Mouse (Mus musculus) A20 (cell line): Measurements from ENCODE around the gene Akap7.

Experiments
- DNase-seq: peaks from one replicate; pipeline ENCODE4 v3.0.0-alpha.2; 2011; ENCODE audit warnings: low read depth, low spot score

Gene Akap7

GRCm38 (mm10) chr10:25191166-25191565 is 116.5 kb downstream of the Akap7 start:
- DNase-seq: no peak

DNA sequence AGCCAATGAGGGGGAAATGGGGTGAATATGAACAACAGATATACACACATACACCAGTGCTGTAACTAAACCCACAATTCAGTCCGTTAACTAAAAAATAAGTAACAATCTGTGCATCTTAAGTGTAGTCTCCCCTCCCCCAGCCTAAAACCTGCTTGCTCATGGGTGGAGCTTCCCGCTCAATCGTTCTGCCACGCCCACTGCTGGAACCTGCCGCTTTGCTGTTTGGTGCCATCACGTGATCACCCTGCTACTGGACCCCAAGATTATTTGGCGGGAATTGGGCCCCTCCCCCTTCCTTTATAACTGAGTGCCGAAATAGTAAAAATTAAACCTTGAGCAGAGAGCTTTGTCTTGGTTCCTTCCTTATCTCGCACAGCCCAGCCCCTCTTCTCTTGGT is 121.4 kb downstream of the Akap7 start:
- DNase-seq: peak; percentile 12

DNA sequence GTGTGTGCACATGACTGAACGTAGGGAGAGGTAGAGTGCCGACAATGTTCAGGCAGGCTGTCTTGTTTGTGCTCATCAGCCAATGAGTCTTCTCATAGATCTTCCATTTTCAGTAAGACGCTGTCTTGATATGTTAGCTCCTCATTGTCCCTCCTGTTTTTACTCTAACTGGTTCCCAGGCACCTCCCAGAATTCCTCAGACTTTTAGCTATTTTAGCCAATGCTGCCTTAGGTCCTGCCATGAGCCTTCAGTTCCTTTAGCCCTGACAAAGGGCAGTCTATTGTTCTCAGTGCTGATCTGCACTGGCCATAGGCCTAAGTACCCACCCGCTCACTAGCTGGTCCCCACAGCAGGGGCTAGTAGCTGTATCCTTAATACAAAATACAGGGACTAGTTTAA is 122.0 kb downstream of the Akap7 start:
- DNase-seq: no peak

DNA sequence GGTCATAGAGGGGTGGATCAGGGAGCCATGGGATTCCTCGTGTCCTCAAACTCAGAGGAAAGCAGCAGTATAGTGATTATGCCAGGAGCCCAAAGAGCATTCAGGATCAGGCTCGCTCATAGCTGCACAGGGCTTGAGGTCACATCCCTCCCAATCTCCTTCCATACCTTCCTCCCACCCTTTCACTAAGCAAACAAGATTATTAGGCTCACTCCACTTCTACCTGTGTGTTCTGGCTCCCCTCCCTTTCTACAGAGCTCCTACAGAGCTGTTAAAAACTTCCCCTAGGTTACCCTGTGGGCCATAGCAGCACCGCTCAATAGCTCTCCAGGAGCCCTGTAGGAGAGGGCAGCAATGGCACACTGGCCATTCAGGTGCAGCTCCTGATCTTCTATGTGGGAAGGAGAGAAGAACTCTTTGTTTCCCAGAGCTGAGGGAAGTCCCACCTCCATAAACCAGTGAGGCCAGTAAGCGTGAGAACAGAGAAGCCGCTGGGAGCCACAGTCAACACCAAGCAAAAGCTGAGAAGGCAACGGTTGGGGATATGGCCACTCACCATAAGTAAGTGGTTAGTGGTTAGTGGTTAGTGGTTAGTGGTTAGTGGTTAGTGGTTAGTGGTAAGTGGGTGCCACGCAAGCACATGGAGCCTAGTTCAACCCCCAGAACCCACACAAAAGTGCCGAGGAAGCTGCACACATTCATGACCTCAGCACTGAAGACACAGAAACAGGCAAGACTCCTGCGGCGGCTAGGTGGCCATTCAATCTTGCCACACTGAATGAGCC is 122.7 kb downstream of the Akap7 start:
- DNase-seq: no peak

GRCm38 (mm10) chr10:25183271-25183670 is 124.4 kb downstream of the Akap7 start:
- no peak for DNase-seq

DNA sequence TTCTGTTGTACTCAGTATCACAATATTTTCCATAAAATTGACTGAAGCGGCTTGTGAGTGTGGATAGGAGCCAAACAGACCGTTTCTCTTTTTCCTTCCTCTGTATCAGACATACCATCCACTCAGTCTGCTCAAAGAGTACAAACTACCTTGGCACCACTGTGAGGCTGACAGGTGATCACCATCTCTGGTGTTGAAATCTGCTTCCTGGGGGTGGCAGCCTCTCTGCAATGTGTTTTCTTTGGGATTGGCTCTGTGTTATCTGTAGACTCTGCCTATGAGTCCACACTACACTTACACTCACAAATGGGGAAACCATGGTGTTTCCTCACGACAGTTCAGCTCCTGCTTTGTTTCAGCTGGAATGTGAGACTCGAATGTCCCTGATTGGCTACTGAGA is 128.6 kb downstream of the Akap7 start:
- DNase-seq: no peak

DNA sequence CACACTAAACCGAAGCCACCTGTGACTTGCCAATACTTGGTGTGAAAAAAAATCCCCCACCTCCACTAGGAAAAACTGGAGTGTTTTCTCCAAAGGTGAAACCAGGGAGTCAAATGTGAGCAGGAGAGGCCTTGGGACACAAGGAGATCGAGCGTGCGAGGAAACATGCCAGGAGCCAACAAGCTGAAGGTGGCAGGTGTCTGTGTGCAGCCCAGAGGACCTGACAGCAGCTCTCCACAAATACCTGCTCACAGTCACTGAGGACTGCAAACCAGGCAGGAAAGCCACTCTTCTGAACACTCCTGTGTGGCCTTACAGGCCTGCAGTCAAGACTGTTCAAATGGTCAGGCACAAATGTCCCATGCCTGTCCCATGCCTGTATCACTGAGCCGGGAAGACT is 130.4 kb downstream of the Akap7 start:
- DNase-seq: no peak

DNA sequence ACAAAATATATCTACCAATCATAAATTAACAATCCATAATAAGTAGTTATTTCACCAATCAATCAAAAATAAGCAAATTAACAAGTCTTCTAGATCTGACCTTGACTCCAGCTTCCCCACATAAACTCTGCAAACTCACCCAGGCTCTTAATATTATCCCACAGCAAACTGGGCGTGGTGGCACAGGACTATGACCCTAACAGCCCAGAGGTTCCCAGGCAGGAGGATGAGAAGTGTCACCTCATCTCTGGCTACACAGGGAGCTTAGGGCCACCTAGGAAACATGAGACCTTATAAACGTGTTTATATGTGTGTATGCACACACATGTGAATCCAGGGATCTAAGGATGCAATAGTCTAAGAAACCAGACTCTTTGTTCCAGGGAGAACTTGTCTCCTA is 132.8 kb downstream of the Akap7 start:
- no peak for DNase-seq

- no peak for DNase-seq
Measured at GRCm38 (mm10) chr10:25167365-25168194, 140.1 kb downstream of the Akap7 start.

DNA sequence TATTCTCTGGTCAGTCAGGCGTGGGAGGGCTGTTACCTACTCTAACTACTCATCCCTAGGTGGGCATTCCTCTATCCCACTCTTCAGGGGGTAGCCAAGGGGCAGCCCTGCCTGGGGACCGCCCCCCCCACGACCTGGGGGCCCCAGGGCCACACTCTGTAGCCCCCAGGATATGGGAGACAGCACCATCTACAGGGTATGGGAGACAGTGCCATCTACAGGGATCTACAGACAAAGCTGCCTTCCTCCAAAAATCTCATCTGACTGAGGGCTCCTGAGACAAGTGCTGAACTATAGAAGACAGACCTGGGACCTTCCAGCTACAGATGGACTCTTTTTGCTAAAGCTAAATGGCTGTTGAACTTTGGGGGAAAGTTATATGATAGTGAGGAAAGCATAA is 144.2 kb downstream of the Akap7 start:
- DNase-seq: peak; percentile 20

DNA sequence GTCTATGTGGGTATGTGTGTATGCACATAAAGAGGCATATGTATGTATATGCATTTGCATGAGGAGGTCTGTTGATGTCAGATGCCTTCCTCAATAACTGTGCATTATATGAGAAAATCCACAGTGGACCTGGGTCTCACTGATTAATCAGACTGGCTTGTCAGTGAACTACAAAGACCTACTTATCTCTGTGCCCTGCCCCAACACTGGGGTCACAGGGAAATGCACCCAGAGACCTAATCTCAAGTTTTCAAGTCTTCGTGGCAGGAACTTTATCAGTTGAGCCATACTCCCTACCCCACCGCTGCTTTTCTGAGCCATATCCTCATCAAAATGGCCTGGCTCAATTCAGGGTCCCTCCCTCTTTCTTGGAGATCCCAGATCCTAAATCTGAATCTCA is 146.0 kb downstream of the Akap7 start:
- DNase-seq: no peak

- no peak for DNase-seq
Measured at GRCm38 (mm10) chr10:25158651-25159050, 149.0 kb downstream of the Akap7 start.

DNA sequence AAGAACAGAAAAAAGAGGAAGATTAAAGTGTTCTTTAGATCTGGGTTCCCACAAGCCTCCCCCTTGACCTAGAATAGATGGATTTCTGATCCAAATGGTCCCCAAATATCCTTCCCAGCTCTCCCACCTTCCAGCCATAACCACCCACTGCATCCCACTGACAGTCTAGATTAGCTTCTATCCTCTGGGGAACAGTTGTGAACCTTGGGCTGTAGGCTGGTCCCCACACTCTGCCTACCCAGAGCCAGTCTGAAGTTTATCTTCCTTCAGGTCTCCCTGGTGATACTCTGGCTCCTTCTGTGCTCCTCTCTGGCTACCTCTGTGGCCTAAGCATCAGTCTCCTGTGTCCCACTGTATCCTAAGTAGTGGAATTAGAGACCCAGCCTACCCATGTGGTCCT is 150.3 kb downstream of the Akap7 start:
- DNase-seq: no peak

DNA sequence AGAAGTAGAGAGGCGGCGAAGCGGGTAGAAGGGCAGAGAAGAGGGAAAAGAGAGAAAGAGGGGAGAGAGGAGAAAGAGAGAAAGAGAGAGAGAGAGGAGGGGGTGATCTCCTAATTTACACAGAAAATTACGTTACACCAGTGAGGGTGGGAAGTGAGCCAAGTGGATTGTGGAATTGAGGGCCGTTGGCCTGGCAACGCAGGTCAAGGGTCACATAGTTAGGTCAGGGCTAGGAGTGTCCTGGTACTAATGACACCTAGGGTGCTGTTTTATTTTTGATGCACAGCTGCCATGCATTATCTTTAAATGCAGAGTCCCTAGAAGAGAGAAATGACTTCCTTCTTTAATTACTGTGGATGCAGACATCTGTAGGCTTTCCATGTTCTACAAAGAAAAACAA is 153.4 kb downstream of the Akap7 start:
- no peak for DNase-seq

GRCm38 (mm10) chr10:25151172-25151800 is 156.4 kb downstream of the Akap7 start:
- peak; percentile 30 for DNase-seq

GRCm38 (mm10) chr10:25145851-25146250 is 161.8 kb downstream of the Akap7 start:
- no peak for DNase-seq

GRCm38 (mm10) chr10:25144787-25145761 is 162.6 kb downstream of the Akap7 start:
- no peak for DNase-seq

GRCm38 (mm10) chr10:25141781-25142180 is 165.9 kb downstream of the Akap7 start:
- no peak for DNase-seq

GRCm38 (mm10) chr10:25140155-25140755 is 167.4 kb downstream of the Akap7 start:
- DNase-seq: no peak

GRCm38 (mm10) chr10:25133581-25133980 is 174.1 kb downstream of the Akap7 start:
- DNase-seq: no peak

- DNase-seq: no peak
Measured at GRCm38 (mm10) chr10:25128455-25128863, 179.2 kb downstream of the Akap7 start.
